Mouse (Mus musculus): ENCODE data around the gene 5430427O19Rik. TPM values are rescaled to one million over a fixed set of nuclear protein-coding genes. Genes with fewer than 3 reads are reported as not detected.

5430427O19Rik gene
- total RNA-seq, 1 experiment: 0.04 TPM

DNA sequence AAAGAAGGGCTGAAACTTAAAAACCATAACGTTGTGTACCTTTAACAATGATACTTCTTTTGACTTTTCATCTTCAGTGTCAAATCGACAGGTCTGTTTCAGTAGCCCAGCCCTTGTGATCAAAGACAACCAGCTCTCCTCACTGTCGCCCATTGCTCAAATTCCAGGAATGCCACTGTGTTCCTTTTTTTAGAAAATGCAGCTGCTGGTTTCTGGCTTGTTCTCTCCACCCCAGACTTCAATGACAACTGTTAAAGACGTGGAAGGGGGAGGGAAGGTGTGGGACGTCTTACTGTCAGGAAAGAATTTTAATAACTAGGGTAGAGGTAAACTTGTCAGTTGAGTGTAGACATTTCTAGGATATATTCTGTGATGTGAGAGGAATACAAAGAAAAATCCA, 16.5 kb downstream of the 5430427O19Rik start:
- no peak overlapping the region for H3K4me3 ChIP-seq (ENCODE audit: insufficient read depth in 1 of 2, low read depth in 1 of 2, low read length in 2 of 2, poor library complexity in 1 of 2, severe bottlenecking in 1 of 2)
- no peak overlapping the region for H3K27ac ChIP-seq (ENCODE audit: insufficient read depth, low read depth, low read length, poor library complexity, severe bottlenecking)
- H3K4me1 ChIP-seq (ENCODE audit: control insufficient read depth in 2 of 2, insufficient read depth in 2 of 2, low read length in 2 of 2, poor library complexity in 1 of 2): no peaks in the 10 kb centered on the region
- H3K9ac ChIP-seq (ENCODE audit: insufficient read depth, low read depth, low read length, poor library complexity, severe bottlenecking): no peak overlapping the region
- no peaks in the 10 kb centered on the region for H3K36me3 ChIP-seq (ENCODE audit: control insufficient read depth, insufficient read depth, low read length, poor library complexity, severe bottlenecking)
- no peak for TF ChIP-seq HCFC1 (IDR thresholded peaks at IDR 0.05; ENCODE audit: borderline replicate concordance, insufficient read depth, low read length)
- no peak for TF ChIP-seq ZC3H11A (IDR thresholded peaks at IDR 0.05; ENCODE audit: borderline replicate concordance, low read depth, low read length)
- TF ChIP-seq MAFK (IDR thresholded peaks at IDR 0.05; ENCODE audit: insufficient read depth, low read depth, low read length): no peak
- no peak for TF ChIP-seq CHD2 (IDR thresholded peaks at IDR 0.05; ENCODE audit: low read depth, low read length)
- no peak for TF ChIP-seq ZNF384 (IDR thresholded peaks at IDR 0.05; ENCODE audit: low read depth, low read length)
- no peak for DNase-seq (ENCODE audit: low read depth, low spot score)
- H3K9me3 ChIP-seq (ENCODE audit: control insufficient read depth, insufficient read depth, low read depth, low read length): no peaks in the 10 kb centered on the region
- in situ Hi-C loops (cut with MboI; ENCODE audit: low sequenced_read_pairs in 2 of 2, unreplicated experiment in 2 of 2): no loop called here

DNA sequence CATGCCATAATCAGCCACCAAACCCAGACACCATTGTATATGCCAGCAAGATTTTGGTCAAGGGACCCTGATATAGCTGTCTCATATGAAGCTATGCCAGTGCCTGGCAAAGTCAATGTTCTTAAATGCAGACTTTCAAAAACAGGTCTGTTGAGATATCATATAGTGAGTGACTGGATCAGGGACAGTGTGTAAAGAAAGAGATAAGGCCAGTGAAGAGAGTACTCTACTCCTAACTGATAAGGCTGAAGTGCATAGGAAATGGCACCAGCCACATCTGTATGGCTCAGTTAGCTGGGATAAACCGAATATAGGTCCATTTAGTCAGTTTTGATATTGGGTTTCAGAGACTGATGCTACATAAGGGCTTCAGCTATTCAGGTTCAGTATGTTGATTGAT, 31.0 kb downstream of the 5430427O19Rik start:
- H3K9me3 ChIP-seq (ENCODE audit: control insufficient read depth, insufficient read depth, low read depth, low read length): no peaks in the 10 kb centered on the region
- H3K9ac ChIP-seq (ENCODE audit: insufficient read depth, low read depth, low read length, poor library complexity, severe bottlenecking): no peak overlapping the region
- H3K4me3 ChIP-seq (ENCODE audit: insufficient read depth in 1 of 2, low read depth in 1 of 2, low read length in 2 of 2, poor library complexity in 1 of 2, severe bottlenecking in 1 of 2): no peak overlapping the region
- no peaks in the 10 kb centered on the region for H3K4me1 ChIP-seq (ENCODE audit: control insufficient read depth in 2 of 2, insufficient read depth in 2 of 2, low read length in 2 of 2, poor library complexity in 1 of 2)
- in situ Hi-C loops (cut with MboI; ENCODE audit: low sequenced_read_pairs in 2 of 2, unreplicated experiment in 2 of 2): loop anchor here in 1 of 2 experiments (25.0 kb wide), 1 partner anchor 214 kb away; no protein-coding TSS in a partner anchor
- DNase-seq (ENCODE audit: low read depth, low spot score): no peak
- H3K27ac ChIP-seq (ENCODE audit: insufficient read depth, low read depth, low read length, poor library complexity, severe bottlenecking): no peak overlapping the region
- TF ChIP-seq ZNF384 (IDR thresholded peaks at IDR 0.05; ENCODE audit: low read depth, low read length) (no peak), ZC3H11A (IDR thresholded peaks at IDR 0.05; ENCODE audit: borderline replicate concordance, low read depth, low read length) (no peak), MAFK (IDR thresholded peaks at IDR 0.05; ENCODE audit: insufficient read depth, low read depth, low read length) (no peak)
- H3K36me3 ChIP-seq (ENCODE audit: control insufficient read depth, insufficient read depth, low read length, poor library complexity, severe bottlenecking): no peaks in the 10 kb centered on the region

DNA sequence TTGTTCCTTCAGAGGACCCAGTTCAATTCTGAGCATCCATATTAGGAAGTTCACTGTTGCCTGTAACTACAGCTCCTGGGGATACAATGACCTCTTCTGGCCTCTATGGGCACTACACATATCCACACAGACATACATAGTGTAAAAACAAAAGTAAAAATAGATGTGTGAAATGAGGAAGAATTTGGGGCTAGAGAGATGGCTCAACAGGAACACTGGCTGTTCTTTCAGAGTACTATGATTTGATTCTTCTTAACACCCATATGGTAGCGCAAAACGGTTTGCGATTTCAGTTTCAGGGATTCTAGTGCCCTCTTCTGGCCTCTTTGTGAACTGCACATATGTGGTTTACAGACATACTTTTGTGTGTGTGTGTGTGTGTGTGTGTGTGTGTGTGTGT, 48.9 kb downstream of the 5430427O19Rik start:
- no peak for DNase-seq (ENCODE audit: low read depth, low spot score)
- H3K4me3 ChIP-seq (ENCODE audit: insufficient read depth in 1 of 2, low read depth in 1 of 2, low read length in 2 of 2, poor library complexity in 1 of 2, severe bottlenecking in 1 of 2): peak overlapping the region in 1 of 2 experiments; percentile 59; a peak in 2 of 4 replicates
- no peaks in the 10 kb centered on the region for H3K9me3 ChIP-seq (ENCODE audit: control insufficient read depth, insufficient read depth, low read depth, low read length)
- H3K4me1 ChIP-seq (ENCODE audit: control insufficient read depth in 2 of 2, insufficient read depth in 2 of 2, low read length in 2 of 2, poor library complexity in 1 of 2): no peaks in the 10 kb centered on the region
- TF ChIP-seq ZNF384 (IDR thresholded peaks at IDR 0.05; ENCODE audit: low read depth, low read length) (no peak), CHD2 (IDR thresholded peaks at IDR 0.05; ENCODE audit: low read depth, low read length) (no peak), ZC3H11A (IDR thresholded peaks at IDR 0.05; ENCODE audit: borderline replicate concordance, low read depth, low read length) (peak; percentile 65; the same call in 1 of the 2 replicates), MAFK (IDR thresholded peaks at IDR 0.05; ENCODE audit: insufficient read depth, low read depth, low read length) (no peak), HCFC1 (IDR thresholded peaks at IDR 0.05; ENCODE audit: borderline replicate concordance, insufficient read depth, low read length) (no peak)
- H3K9ac ChIP-seq (ENCODE audit: insufficient read depth, low read depth, low read length, poor library complexity, severe bottlenecking): no peak overlapping the region
- in situ Hi-C loops (cut with MboI; ENCODE audit: low sequenced_read_pairs in 2 of 2, unreplicated experiment in 2 of 2): loop anchor here (10.0 to 25.0 kb wide), 2 partner anchors 232 to 244 kb away; no protein-coding TSS in a partner anchor
- H3K27ac ChIP-seq (ENCODE audit: insufficient read depth, low read depth, low read length, poor library complexity, severe bottlenecking): no peak overlapping the region
- H3K36me3 ChIP-seq (ENCODE audit: control insufficient read depth, insufficient read depth, low read length, poor library complexity, severe bottlenecking): no peaks in the 10 kb centered on the region

DNA sequence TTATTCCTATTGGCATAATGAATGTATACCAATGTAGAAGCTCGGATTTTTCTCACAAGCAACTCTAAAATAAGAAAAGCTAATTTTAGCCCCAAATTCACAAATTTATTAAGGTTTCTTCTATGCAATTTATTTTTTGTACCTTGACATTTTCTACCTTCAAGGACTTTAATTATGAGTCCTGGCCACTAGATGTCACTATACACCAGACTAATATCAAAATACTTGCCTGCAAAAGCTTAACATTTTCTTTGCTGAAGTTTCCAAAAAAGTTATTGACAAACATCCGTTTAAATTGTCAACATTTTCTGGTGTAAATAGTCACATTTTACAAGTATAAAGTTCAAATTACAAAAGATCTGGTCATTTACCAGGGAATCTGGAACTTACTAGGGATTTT, 62.8 kb downstream of the 5430427O19Rik start:
- TF ChIP-seq ZC3H11A (IDR thresholded peaks at IDR 0.05; ENCODE audit: borderline replicate concordance, low read depth, low read length) (peak; percentile 38; the same call in 1 of the 2 replicates), CHD2 (IDR thresholded peaks at IDR 0.05; ENCODE audit: low read depth, low read length) (no peak)
- Histone ChIP-seq H3K4me3 (ENCODE audit: insufficient read depth in 1 of 2, low read depth in 1 of 2, low read length in 2 of 2, poor library complexity in 1 of 2, severe bottlenecking in 1 of 2) (no peak overlapping the region), H3K36me3 (ENCODE audit: control insufficient read depth, insufficient read depth, low read length, poor library complexity, severe bottlenecking) (no peaks in the 10 kb centered on the region), H3K9me3 (ENCODE audit: control insufficient read depth, insufficient read depth, low read depth, low read length) (no peaks in the 10 kb centered on the region), H3K4me1 (ENCODE audit: control insufficient read depth in 2 of 2, insufficient read depth in 2 of 2, low read length in 2 of 2, poor library complexity in 1 of 2) (no peaks in the 10 kb centered on the region), H3K27ac (ENCODE audit: insufficient read depth, low read depth, low read length, poor library complexity, severe bottlenecking) (no peak overlapping the region), H3K9ac (ENCODE audit: insufficient read depth, low read depth, low read length, poor library complexity, severe bottlenecking) (no peak overlapping the region)
- no peak for DNase-seq (ENCODE audit: low read depth, low spot score)
- in situ Hi-C loops (cut with MboI; ENCODE audit: low sequenced_read_pairs in 2 of 2, unreplicated experiment in 2 of 2): loop anchor here in 1 of 2 experiments (10.0 to 25.0 kb wide), 2 partner anchors 304 to 512 kb away; no protein-coding TSS in a partner anchor

Other genes starting within 250 kb of the 5430427O19Rik start
- gene Gk, start 93.5 kb upstream of the 5430427O19Rik start, total RNA-seq (2012; rRNA removed): 7.0 and 8.9 TPM in 2 replicates
- not detected in 2 replicates for gene Samt3, start 173.8 kb downstream of the 5430427O19Rik start, total RNA-seq (2012; rRNA removed)